Mouse (Mus musculus) liver, embryonic 18 days (tissue): Measurements from ENCODE around the gene Txnrd1. TPM values are rescaled to one million over a fixed set of nuclear protein-coding genes. Genes with fewer than 3 reads are reported as not detected.

Experiments used
- polyA plus RNA-seq: library from polyadenylated mRNA; depleted of rRNA; stranded (reverse); fragments of >200 nt; gene quantifications from 2 replicates; pipeline ENCODE4 v1.2.3, GENCODE M21; 2012; rRNA removed

Txnrd1 gene
- polyA plus RNA-seq, result 24.3 and 25.2 TPM in 2 replicates

GRCm38 (mm10) chr10:82833926-82834325 is at the start of gene Txnrd1:
Gene Txnrd1 (plus strand): TSS chr10:82833951.

GRCm38 (mm10) chr10:82866356-82866755 is 32.6 kb downstream of the Txnrd1 start, which contains the start of gene Eid3:
Gene Eid3 (plus strand): TSS chr10:82866626.

Other genes starting within 250 kb of the Txnrd1 start
- 29.5 and 31.9 TPM in 2 replicates for gene 1190007I07Rik, start 210.7 kb upstream of the Txnrd1 start, polyA plus RNA-seq
- gene Tdg, start 204.1 kb upstream of the Txnrd1 start, polyA plus RNA-seq, result 15.4 and 15.7 TPM in 2 replicates
- 0.36 and 0.42 TPM in 2 replicates for gene Glt8d2, start 143.3 kb upstream of the Txnrd1 start, polyA plus RNA-seq
- gene Hcfc2, start 137.8 kb upstream of the Txnrd1 start, polyA plus RNA-seq, result 7.8 and 9.1 TPM in 2 replicates
- gene Nfyb, start 69.8 kb upstream of the Txnrd1 start, polyA plus RNA-seq, result 26.3 and 27.0 TPM in 2 replicates
- gene Eid3, start 32.7 kb downstream of the Txnrd1 start, polyA plus RNA-seq, result 0.21 and 0.25 TPM in 2 replicates
- 2.1 and 2.4 TPM in 2 replicates for gene Chst11, start 151.5 kb downstream of the Txnrd1 start, polyA plus RNA-seq